Mouse (Mus musculus): ENCODE results near the gene Hs3st3a1. TPM values are rescaled to one million over a fixed set of nuclear protein-coding genes. Genes with fewer than 3 reads are reported as not detected.

Gene Hs3st3a1
- polyA plus RNA-seq, 1 experiment: not detected

DNA sequence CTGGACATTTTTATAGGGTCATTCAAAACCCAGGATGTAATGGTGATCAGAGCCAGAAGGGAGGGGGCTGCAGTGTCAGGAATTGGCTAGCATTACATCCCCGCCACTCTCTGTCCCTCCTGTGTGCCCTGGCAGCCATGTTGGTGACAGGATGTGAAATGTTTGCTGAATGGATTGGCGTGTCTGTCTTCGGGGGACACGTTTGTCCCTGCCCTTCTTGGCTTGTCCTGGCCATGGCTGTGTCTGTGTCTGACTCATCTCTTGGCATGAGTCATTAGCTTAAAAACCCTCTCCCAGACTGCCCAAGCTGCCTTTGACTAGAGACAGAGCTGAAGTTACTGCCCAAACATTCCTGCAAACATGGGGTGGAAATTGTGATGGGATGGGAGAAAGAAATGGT lies 33.6 kb downstream of the Hs3st3a1 start:
- no peaks in the 10 kb centered on the region for H3K9me3 ChIP-seq (ENCODE audit: control insufficient read depth, low read length)
- no peak for TF ChIP-seq GATA1 (IDR thresholded peaks at IDR 0.05; ENCODE audit: low read length)
- TF ChIP-seq TAL1 (IDR thresholded peaks at IDR 0.05; ENCODE audit: low read length): no peak
- H3K4me3 ChIP-seq (replicated peaks): no peak overlapping the region
- H3K4me1 ChIP-seq (ENCODE audit: control insufficient read depth): no peaks in the 10 kb centered on the region; the same call in 1 of the 2 replicates
- H3K36me3 ChIP-seq (ENCODE audit: control insufficient read depth): no peaks in the 10 kb centered on the region
- H3K27me3 ChIP-seq (ENCODE audit: control insufficient read depth): no peaks in the 10 kb centered on the region

DNA sequence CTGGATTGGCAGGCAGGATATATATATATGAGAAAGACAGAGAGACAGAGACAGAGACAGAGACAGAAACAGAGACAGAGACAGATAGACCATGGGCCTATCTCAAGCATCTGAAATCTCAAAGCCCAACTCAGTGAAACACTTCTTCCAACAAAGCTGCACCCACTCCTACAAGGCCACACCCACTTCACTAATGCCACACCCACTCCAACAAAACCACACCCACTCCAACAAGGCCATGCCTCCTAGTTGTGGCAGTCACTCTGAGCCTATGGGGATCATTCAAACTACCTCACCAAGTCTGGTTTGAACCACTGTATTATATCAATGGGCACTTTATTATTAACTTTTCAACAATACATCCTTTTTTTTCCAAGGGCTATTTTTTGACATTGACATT lies 35.6 kb downstream of the Hs3st3a1 start:
- H3K4me1 ChIP-seq (ENCODE audit: control insufficient read depth): no peaks in the 10 kb centered on the region; the same call in 1 of the 2 replicates
- TF ChIP-seq GATA1 (IDR thresholded peaks at IDR 0.05; ENCODE audit: low read length) (no peak), TAL1 (IDR thresholded peaks at IDR 0.05; ENCODE audit: low read length) (no peak)
- no peaks in the 10 kb centered on the region for H3K9me3 ChIP-seq (ENCODE audit: control insufficient read depth, low read length)
- H3K27me3 ChIP-seq (ENCODE audit: control insufficient read depth): no peaks in the 10 kb centered on the region
- no peak overlapping the region for H3K4me3 ChIP-seq (replicated peaks)
- H3K36me3 ChIP-seq (ENCODE audit: control insufficient read depth): no peaks in the 10 kb centered on the region

DNA sequence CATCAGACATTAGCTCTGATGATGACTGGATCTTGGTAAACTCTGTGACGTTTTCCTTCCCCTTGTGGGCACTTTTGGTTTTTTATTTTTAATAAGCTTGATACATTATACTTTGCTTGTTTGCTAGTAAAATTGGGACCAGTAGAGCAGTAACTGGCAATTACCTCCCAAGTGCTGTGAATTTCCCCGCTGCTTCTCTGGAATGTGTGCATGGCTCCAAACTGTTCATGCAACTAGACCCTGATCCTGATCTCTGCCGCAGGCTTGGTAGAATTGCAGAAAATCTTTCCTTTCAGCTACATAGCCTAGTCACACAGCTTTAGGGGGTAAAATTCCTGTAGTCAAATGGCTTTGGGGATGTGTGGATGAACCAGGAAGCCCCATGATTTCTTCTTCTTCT lies 38.5 kb downstream of the Hs3st3a1 start:
- Histone ChIP-seq H3K4me3 (replicated peaks) (no peak overlapping the region), H3K9me3 (ENCODE audit: control insufficient read depth, low read length) (no peaks in the 10 kb centered on the region), H3K27me3 (ENCODE audit: control insufficient read depth) (no peaks in the 10 kb centered on the region), H3K36me3 (ENCODE audit: control insufficient read depth) (no peaks in the 10 kb centered on the region), H3K4me1 (ENCODE audit: control insufficient read depth) (no peaks in the 10 kb centered on the region; the same call in 1 of the 2 replicates)
- no peak for TF ChIP-seq GATA1 (IDR thresholded peaks at IDR 0.05; ENCODE audit: low read length)
- no peak for TF ChIP-seq TAL1 (IDR thresholded peaks at IDR 0.05; ENCODE audit: low read length)

DNA sequence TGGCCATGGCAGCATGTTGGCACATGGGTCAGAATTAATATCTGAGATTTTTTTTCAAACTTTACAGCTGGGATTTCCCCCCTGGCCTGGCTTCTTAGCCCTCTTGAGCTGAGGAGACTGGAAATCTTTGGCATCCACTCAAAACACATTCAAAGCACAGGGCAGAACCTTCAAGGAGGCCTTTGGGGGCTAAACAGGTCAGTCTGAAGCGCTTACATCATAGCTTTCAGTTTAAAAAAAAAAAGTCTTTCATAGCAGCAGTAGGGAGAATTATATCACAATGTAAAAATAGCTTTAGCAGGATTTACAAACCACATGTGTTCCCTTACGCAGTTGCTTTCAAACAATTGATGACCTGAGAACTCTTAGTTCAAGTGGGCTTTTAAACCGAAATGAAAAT lies 46.3 kb downstream of the Hs3st3a1 start:
- TF ChIP-seq GATA1 (IDR thresholded peaks at IDR 0.05; ENCODE audit: low read length) (no peak), TAL1 (IDR thresholded peaks at IDR 0.05; ENCODE audit: low read length) (no peak)
- Histone ChIP-seq H3K9me3 (ENCODE audit: control insufficient read depth, low read length) (no peaks in the 10 kb centered on the region), H3K36me3 (ENCODE audit: control insufficient read depth) (no peaks in the 10 kb centered on the region), H3K27me3 (ENCODE audit: control insufficient read depth) (no peaks in the 10 kb centered on the region; the same call in 1 of the 2 replicates), H3K4me1 (ENCODE audit: control insufficient read depth) (no peaks in the 10 kb centered on the region), H3K4me3 (replicated peaks) (no peak overlapping the region)

- Histone ChIP-seq H3K27me3 (ENCODE audit: control insufficient read depth) (no peaks in the 10 kb centered on the region; the same call in 1 of the 2 replicates), H3K4me1 (ENCODE audit: control insufficient read depth) (no peaks in the 10 kb centered on the region), H3K36me3 (ENCODE audit: control insufficient read depth) (no peaks in the 10 kb centered on the region), H3K9me3 (ENCODE audit: control insufficient read depth, low read length) (no peaks in the 10 kb centered on the region), H3K4me3 (replicated peaks) (no peak overlapping the region)
- TF ChIP-seq GATA1 (IDR thresholded peaks at IDR 0.05; ENCODE audit: low read length): no peak
- no peak for TF ChIP-seq TAL1 (IDR thresholded peaks at IDR 0.05; ENCODE audit: low read length)
Observed at GRCm38 (mm10) chr11:64489587-64490433, 54.7 kb downstream of the Hs3st3a1 start.

DNA sequence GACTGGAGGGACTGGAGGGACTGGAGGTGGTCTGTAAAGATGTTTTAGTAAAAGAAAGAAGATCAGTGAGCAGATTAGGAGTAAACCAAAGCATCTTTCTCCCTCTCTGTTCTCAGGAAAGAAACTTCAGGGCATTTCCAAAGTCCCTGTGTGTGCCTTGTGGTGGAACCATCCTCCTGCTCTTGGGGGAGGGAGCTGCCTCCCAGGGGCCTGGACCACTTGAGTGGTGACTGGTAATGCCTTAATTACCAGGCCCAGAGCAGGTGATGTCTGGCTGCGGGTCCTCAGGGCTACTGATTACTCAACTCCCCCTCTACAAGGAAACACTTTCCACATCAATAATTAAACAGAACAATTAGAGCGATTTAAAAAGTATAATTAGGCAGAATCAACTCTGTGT lies 59.3 kb downstream of the Hs3st3a1 start:
- Histone ChIP-seq H3K36me3 (ENCODE audit: control insufficient read depth) (no peaks in the 10 kb centered on the region), H3K9me3 (ENCODE audit: control insufficient read depth, low read length) (no peaks in the 10 kb centered on the region), H3K27me3 (ENCODE audit: control insufficient read depth) (no peaks in the 10 kb centered on the region), H3K4me1 (ENCODE audit: control insufficient read depth) (no peaks in the 10 kb centered on the region), H3K4me3 (replicated peaks) (no peak overlapping the region)
- TF ChIP-seq TAL1 (IDR thresholded peaks at IDR 0.05; ENCODE audit: low read length) (no peak), GATA1 (IDR thresholded peaks at IDR 0.05; ENCODE audit: low read length) (no peak)

GRCm38 (mm10) chr11:64495935-64496334 lies 60.8 kb downstream of the Hs3st3a1 start:
- Histone ChIP-seq H3K9me3 (ENCODE audit: control insufficient read depth, low read length) (no peaks in the 10 kb centered on the region), H3K27me3 (ENCODE audit: control insufficient read depth) (no peaks in the 10 kb centered on the region), H3K36me3 (ENCODE audit: control insufficient read depth) (no peaks in the 10 kb centered on the region), H3K4me1 (ENCODE audit: control insufficient read depth) (no peaks in the 10 kb centered on the region), H3K4me3 (replicated peaks) (no peak overlapping the region)
- TF ChIP-seq TAL1 (IDR thresholded peaks at IDR 0.05; ENCODE audit: low read length) (no peak), GATA1 (IDR thresholded peaks at IDR 0.05; ENCODE audit: low read length) (no peak)

- TF ChIP-seq GATA1 (IDR thresholded peaks at IDR 0.05; ENCODE audit: low read length) (no peak), TAL1 (IDR thresholded peaks at IDR 0.05; ENCODE audit: low read length) (no peak)
- no peak overlapping the region for H3K4me3 ChIP-seq (replicated peaks)
- H3K4me1 ChIP-seq (ENCODE audit: control insufficient read depth): no peaks in the 10 kb centered on the region
- H3K36me3 ChIP-seq (ENCODE audit: control insufficient read depth): no peaks in the 10 kb centered on the region
- no peaks in the 10 kb centered on the region for H3K9me3 ChIP-seq (ENCODE audit: control insufficient read depth, low read length)
- H3K27me3 ChIP-seq (ENCODE audit: control insufficient read depth): no peaks in the 10 kb centered on the region
Observed at GRCm38 (mm10) chr11:64496677-64497076, 61.5 kb downstream of the Hs3st3a1 start.

DNA sequence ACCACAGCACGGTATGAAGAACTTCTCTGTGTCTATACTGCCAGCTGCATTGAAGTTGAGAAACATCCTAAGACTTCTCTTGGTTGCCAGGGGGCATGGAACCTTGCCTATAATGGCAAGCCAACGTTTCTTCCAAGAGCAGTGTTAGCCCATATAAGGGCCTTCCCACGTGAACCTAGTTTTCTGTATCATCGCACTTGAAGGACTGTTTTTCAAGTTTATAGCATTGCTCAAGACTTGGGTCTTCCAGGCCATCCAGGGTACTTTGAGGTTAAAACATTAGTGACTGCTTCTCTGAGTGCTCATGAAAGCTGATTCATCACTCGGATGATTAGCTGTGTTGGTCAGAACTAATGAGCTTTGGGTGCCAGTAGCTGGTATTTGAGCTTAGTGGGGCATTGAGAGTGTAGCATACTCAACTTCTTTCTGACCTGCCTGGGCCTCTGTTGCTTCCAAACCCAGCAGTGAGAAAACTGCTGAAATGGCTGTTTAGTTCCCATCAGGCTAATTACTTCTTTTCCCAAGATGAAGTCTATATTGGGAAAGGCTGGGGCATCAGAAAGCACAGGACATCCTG lies 65.5 kb downstream of the Hs3st3a1 start:
- Histone ChIP-seq H3K4me1 (ENCODE audit: control insufficient read depth) (no peaks in the 10 kb centered on the region), H3K4me3 (replicated peaks) (no peak overlapping the region), H3K27me3 (ENCODE audit: control insufficient read depth) (no peaks in the 10 kb centered on the region), H3K9me3 (ENCODE audit: control insufficient read depth, low read length) (no peaks in the 10 kb centered on the region), H3K36me3 (ENCODE audit: control insufficient read depth) (no peaks in the 10 kb centered on the region)
- TF ChIP-seq GATA1 (IDR thresholded peaks at IDR 0.05; ENCODE audit: low read length) (no peak), TAL1 (IDR thresholded peaks at IDR 0.05; ENCODE audit: low read length) (no peak)

Data from erythroblast, embryonic 14.5 days (primary cell).